Mouse (Mus musculus): ENCODE data around the gene Dock2.
"Not testable (repeated sequence)": the region's sequence is repeated elsewhere in the genome, so short reads cannot be mapped to it uniquely, and the experiment has no call there.

Gene Dock2

GRCm38 (mm10) chr11:34290265-34290664, 493.4 kb downstream of the Dock2 start:
- DNase-seq (ENCODE audit: low spot score), result no peak

- no peak for DNase-seq (ENCODE audit: low spot score)
Measured at GRCm38 (mm10) chr11:34284124-34284808, 499.4 kb downstream of the Dock2 start.

GRCm38 (mm10) chr11:34277047-34277445, 506.6 kb downstream of the Dock2 start:
- no peak for DNase-seq (ENCODE audit: low spot score)

DNA sequence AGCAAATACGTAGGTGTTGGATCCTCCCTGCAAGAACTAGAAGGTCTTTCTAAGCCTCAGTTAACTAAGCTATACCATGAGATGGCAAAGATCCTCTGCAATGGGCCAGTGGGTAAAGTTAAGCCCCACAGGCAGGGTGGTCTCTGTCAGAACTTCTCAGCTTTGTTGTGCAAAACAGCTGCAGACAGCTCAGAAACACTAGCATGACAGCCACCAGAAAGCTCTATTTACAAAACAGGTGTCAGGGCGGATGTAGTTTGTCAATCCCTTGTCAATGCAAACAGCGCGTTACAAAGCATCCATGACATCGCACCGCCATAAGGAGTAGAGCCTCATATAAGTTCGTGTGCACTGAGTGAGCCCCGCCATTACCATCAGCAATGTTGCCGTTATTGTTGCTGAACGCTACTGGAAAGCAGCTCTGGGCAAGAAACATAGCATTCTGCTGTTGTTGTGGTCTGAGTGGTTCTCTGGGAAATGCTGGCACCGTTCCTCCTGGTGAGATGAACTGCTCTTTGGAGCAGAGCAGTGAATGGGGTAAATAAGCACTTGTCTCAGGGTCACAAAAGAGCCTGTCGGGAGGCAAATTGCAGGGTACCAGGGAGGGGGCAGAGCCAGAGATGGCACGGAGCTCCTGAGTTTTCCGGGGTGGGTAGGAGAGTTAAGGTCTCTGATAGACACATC, 507.2 kb downstream of the Dock2 start:
- DNase-seq (ENCODE audit: low spot score), result no peak

- no peak for DNase-seq (ENCODE audit: low spot score)
Measured at GRCm38 (mm10) chr11:34275941-34276340, 507.8 kb downstream of the Dock2 start.

DNA sequence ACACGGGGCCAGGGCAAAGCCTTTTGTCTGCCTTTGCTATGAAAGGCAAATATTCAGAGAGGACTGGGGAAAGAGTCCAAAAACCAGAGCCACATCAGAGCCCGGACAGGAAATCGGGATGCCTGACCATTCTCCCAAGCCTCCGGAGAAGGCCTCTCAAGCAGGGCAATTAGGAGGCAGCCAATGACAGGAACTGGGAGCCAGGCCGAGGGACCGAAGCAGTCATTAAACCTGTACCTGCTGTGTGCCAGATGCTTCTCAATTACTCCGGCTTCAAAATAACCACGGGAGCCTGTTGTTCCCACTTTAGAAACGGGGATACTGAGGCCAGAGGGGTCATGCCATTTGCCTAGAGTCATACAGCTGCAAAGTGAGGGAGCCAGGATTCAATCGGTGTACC, 511.7 kb downstream of the Dock2 start:
- DNase-seq (ENCODE audit: low spot score), result no peak

GRCm38 (mm10) chr11:34264099-34264498, 519.6 kb downstream of the Dock2 start:
- DNase-seq (ENCODE audit: low spot score), result no peak

- no peak for DNase-seq (ENCODE audit: low spot score)
Measured at GRCm38 (mm10) chr11:34258849-34259469, 524.7 kb downstream of the Dock2 start.

- DNase-seq (ENCODE audit: low spot score), result no peak
Measured at GRCm38 (mm10) chr11:34257548-34258189, 526.0 kb downstream of the Dock2 start.

- DNase-seq (ENCODE audit: low spot score), result no peak
Measured at GRCm38 (mm10) chr11:34242979-34243378, 540.7 kb downstream of the Dock2 start.

GRCm38 (mm10) chr11:34240252-34240651, 543.4 kb downstream of the Dock2 start:
- no peak for DNase-seq (ENCODE audit: low spot score)

DNA sequence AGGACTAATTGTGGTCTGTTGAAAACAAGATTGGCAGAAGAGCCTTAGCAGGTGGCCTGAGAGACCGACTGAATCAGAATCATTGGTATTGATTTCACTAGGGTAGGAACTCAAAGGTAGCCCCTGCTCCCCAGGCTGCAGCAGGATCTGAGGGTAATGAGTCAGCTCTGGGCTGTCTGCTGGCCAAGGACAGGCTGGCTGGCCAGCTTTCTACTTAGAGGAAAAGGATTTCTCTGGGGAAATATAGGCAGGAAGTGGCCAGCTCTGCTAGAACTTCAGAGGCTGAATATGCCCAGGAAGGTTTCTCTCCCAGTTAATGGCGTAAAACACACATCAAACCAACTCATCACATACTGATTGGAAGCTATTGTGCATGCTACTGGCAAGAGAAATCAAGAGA, 544.0 kb downstream of the Dock2 start:
- no peak for DNase-seq (ENCODE audit: low spot score)

DNA sequence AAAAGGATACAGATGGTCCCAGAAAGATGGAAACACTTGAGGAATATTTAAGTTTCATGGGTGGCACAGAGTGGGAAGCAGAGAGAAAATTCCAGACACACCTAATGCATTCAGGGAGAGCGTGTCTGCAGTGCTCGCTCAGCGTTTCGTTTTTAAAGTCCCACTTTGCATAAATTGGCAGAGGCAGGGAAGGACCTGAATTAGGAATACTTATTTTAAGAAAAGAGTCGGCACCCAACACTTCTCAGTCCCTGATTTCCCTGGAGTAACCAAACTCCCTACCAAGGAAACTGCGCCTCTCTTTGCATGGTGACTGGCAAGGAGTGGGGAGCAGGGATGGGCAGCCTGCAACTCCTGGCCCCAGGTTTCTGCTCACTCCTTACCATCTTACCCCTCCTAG, 546.8 kb downstream of the Dock2 start:
- DNase-seq (ENCODE audit: low spot score), result no peak

DNA sequence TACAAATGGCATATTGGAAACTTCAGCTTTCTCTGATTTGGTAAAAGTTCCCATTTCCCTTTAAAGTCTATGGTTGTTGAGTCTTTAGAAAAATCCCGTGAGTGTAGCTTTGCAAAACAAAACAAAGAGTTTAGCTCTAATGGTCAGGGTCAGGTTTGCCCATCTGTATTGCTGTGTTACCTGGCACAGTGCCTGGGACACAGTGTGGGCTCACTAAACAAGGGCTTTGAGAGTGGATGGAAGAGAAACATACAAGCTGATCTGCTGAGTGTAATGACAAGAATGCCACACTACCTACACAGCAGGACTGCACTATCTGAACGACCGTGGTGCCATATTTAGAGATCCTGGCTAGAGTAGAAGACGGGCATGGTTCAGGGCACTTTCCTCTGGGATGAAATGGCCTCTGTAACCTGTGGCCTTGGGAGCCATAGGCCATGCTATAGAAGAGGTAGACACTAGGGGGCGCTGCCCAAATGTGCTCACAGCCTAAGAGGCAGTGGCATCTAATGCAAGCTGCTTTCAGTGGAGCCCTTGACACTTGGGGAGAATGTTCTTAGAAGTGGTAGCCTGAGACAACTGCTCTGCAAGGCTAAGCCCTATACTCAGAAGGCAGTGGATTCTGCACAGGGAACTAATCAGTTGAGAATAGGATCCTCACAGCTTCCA, 547.5 kb downstream of the Dock2 start:
- no peak for DNase-seq (ENCODE audit: low spot score)

- peak; percentile 50 for DNase-seq (ENCODE audit: low spot score)
Measured at GRCm38 (mm10) chr11:34228758-34229364, 554.8 kb downstream of the Dock2 start.

- no peak for DNase-seq (ENCODE audit: low spot score)
Measured at GRCm38 (mm10) chr11:34227180-34227579, 556.5 kb downstream of the Dock2 start.

GRCm38 (mm10) chr11:34220596-34220995, 563.1 kb downstream of the Dock2 start:
- DNase-seq (ENCODE audit: low spot score), result not testable (repeated sequence)

GRCm38 (mm10) chr11:34212853-34213252, 570.8 kb downstream of the Dock2 start:
- peak; percentile 12 for DNase-seq (ENCODE audit: low spot score)

DNA sequence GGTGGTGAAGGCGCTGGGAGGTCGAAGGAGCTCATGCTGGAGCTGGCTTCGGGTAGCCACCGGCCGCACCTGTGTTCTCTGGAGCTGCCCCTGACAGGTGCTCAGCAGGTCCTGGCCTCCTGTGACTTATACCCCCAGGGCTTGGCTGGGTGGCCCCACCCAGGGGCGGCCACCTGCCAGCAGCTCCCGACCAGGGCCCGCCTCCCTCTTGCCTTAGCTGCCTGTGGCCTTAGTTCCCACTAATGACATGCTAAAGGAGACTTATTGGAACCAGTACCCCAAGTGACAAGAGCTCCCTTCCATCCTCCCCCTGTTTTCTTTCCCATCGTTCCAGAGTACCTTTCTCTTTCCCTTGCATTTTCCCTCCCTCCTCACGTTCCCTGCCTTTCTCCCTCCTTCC, 575.7 kb downstream of the Dock2 start, which contains the start of gene Foxi1:
Gene Foxi1, minus strand, starts transcription at position 101 of the 400 bp plus-strand sequence.
- DNase-seq (ENCODE audit: low spot score), result no peak

- no peak for DNase-seq (ENCODE audit: low spot score)
Measured at GRCm38 (mm10) chr11:34202769-34203168, 580.9 kb downstream of the Dock2 start.

- no peak for DNase-seq (ENCODE audit: low spot score)
Measured at GRCm38 (mm10) chr11:34195142-34195541, 588.5 kb downstream of the Dock2 start.

Measured in ovary, postnatal 36 days (tissue).